Mouse (Mus musculus) CH12.LX (cell line): Measurements from ENCODE around the gene Slc31a1. TPM values are rescaled to one million over a fixed set of nuclear protein-coding genes. Genes with fewer than 3 reads are reported as not detected.

Experiments
- DNase-seq: peaks from one replicate; pipeline ENCODE4 v3.0.0-alpha.2; 2013; ENCODE audit errors: extremely low read depth
- H3K27ac ChIP-seq: 2 replicates; pipeline ENCODE4 v1.5.1; 2012; ENCODE audit warnings: low read depth, mild to moderate bottlenecking, control low read depth, moderate library complexity; ENCODE audit not compliant: insufficient read depth
- H3K27me3 ChIP-seq: replicated peaks from 2 replicates; pipeline ENCODE3; 2012; ENCODE audit warnings: inconsistent platforms
- H3K36me3 ChIP-seq, 2 experiments: replicated peaks in 1 of 2; 2 replicates each; pipeline versions ENCODE3 to v1.6.1; 2012; ENCODE audit warnings: inconsistent platforms in 1 of 2, low read length in 1 of 2, mild to moderate bottlenecking in 1 of 2, mixed read lengths in 1 of 2, moderate library complexity in 1 of 2; ENCODE audit not compliant: control insufficient read depth in 1 of 2, insufficient read depth in 1 of 2
- H3K4me1 ChIP-seq, 2 experiments: 2 replicates each; pipeline ENCODE4 v1.6.1; 2012; ENCODE audit warnings: inconsistent platforms in 1 of 2, moderate library complexity in 1 of 2; ENCODE audit not compliant: insufficient read depth in 2 of 2, control insufficient read depth in 1 of 2
- H3K4me2 ChIP-seq: 2 replicates; pipeline ENCODE4 v1.6.1; 2012; ENCODE audit warnings: low read depth, mild to moderate bottlenecking, control low read depth; ENCODE audit not compliant: poor library complexity, insufficient read depth, severe bottlenecking
- H3K4me3 ChIP-seq, 3 experiments: fragments of 150-350 bp in 1 of 3; sonication (generic) in 1 of 3; replicated peaks in 1 of 3; 2 replicates each; pipeline versions ENCODE3 to v1.5.1; 2011 to 2012; ENCODE audit warnings: low read depth in 2 of 3, low read length in 2 of 3, mild to moderate bottlenecking in 2 of 3, moderate library complexity in 2 of 3, control low read depth in 1 of 3, improper control_type of control experiment in 1 of 3, inconsistent platforms in 1 of 3, mixed read lengths in 1 of 3; ENCODE audit not compliant: poor library complexity in 1 of 3
- H3K79me2 ChIP-seq: replicated peaks from 2 replicates; pipeline ENCODE4 v1.6.1; 2012; ENCODE audit warnings: mild to moderate bottlenecking, moderate library complexity; ENCODE audit not compliant: control insufficient read depth, poor library complexity, insufficient read depth, severe bottlenecking; ENCODE audit errors: extremely low read depth
- H3K9ac ChIP-seq: 2 replicates; pipeline ENCODE4 v1.6.1; 2012; ENCODE audit warnings: low read depth, mild to moderate bottlenecking, control low read depth, moderate library complexity; ENCODE audit not compliant: insufficient read depth
- H3K9me3 ChIP-seq: replicated peaks from 2 replicates; pipeline ENCODE3; 2012; ENCODE audit warnings: low read length, inconsistent platforms, mixed read lengths
- BHLHE40 ChIP-seq: IDR thresholded peaks from 2 replicates; pipeline ENCODE4 v1.6.1; 2011; ENCODE audit warnings: mild to moderate bottlenecking, low read depth, low read length, improper control_type of control experiment
- CHD1 ChIP-seq: IDR thresholded peaks from 2 replicates; pipeline ENCODE4 v1.6.1; 2012; ENCODE audit warnings: low read depth, low read length, improper control_type of control experiment, inconsistent platforms
- E2F4 ChIP-seq: IDR thresholded peaks from 2 replicates; pipeline ENCODE4 v1.6.1; 2011; ENCODE audit warnings: low read depth, low read length, improper control_type of control experiment; ENCODE audit not compliant: insufficient replicate concordance
- ELF1 ChIP-seq: IDR thresholded peaks from 2 replicates; pipeline ENCODE4 v1.6.1; 2014; ENCODE audit warnings: low read depth, mild to moderate bottlenecking, inconsistent platforms, low read length, improper control_type of control experiment
- EP300 ChIP-seq: IDR thresholded peaks from 2 replicates; pipeline ENCODE4 v1.6.1; 2011; ENCODE audit warnings: low read length, improper control_type of control experiment
- ETS1 ChIP-seq: conservative IDR thresholded peaks from 2 replicates; pipeline ENCODE4 v1.6.1; 2012; ENCODE audit warnings: low read depth, mild to moderate bottlenecking, inconsistent platforms, low read length, improper control_type of control experiment, moderate library complexity
- GABPA ChIP-seq: IDR thresholded peaks from 2 replicates; pipeline ENCODE4 v1.6.1; 2012; ENCODE audit warnings: low read depth, low read length, improper control_type of control experiment, inconsistent platforms; ENCODE audit not compliant: insufficient replicate concordance
- HCFC1 ChIP-seq: IDR thresholded peaks from 2 replicates; pipeline ENCODE4 v1.6.1; 2012; ENCODE audit warnings: low read depth, mild to moderate bottlenecking, inconsistent platforms, low read length, improper control_type of control experiment
- IRF4 ChIP-seq: IDR thresholded peaks from 2 replicates; pipeline ENCODE4 v1.6.1; 2014; ENCODE audit warnings: low read depth, mild to moderate bottlenecking, inconsistent platforms, low read length, improper control_type of control experiment
- KAT2A ChIP-seq: IDR thresholded peaks from 2 replicates; pipeline ENCODE4 v1.6.1; 2012; ENCODE audit warnings: low read length, improper control_type of control experiment, inconsistent platforms; ENCODE audit not compliant: insufficient replicate concordance
- MAX ChIP-seq: IDR thresholded peaks from 2 replicates; pipeline ENCODE4 v1.6.1; 2011; ENCODE audit warnings: low read length, improper control_type of control experiment
- MAZ ChIP-seq: IDR thresholded peaks from 2 replicates; pipeline ENCODE4 v1.6.1; 2012; ENCODE audit warnings: low read depth, mild to moderate bottlenecking, inconsistent platforms, low read length, improper control_type of control experiment, moderate library complexity
- MEF2A ChIP-seq: IDR thresholded peaks from 2 replicates; pipeline ENCODE4 v1.6.1; 2014; ENCODE audit warnings: low read depth, mild to moderate bottlenecking, inconsistent platforms, low read length, improper control_type of control experiment, borderline replicate concordance
- MXI1 ChIP-seq: IDR thresholded peaks from 2 replicates; pipeline ENCODE4 v1.6.1; 2011; ENCODE audit warnings: mild to moderate bottlenecking, low read depth, low read length, improper control_type of control experiment
- MYC ChIP-seq: IDR thresholded peaks from 2 replicates; pipeline ENCODE4 v1.6.1; 2011; ENCODE audit warnings: low read depth, mild to moderate bottlenecking, improper control_type of control experiment, low read length
- NELFE ChIP-seq: IDR thresholded peaks from 2 replicates; pipeline ENCODE4 v1.6.1; 2011; ENCODE audit warnings: low read depth, low read length, improper control_type of control experiment
- NRF1 ChIP-seq: IDR thresholded peaks from 2 replicates; pipeline ENCODE4 v1.6.1; 2014; ENCODE audit warnings: low read depth, mild to moderate bottlenecking, inconsistent platforms, low read length, improper control_type of control experiment, moderate library complexity
- PAX5 ChIP-seq: IDR thresholded peaks from 2 replicates; pipeline ENCODE4 v1.6.1; 2012; ENCODE audit warnings: low read length, inconsistent platforms, mixed read lengths
- POLR2AphosphoS2 ChIP-seq: IDR thresholded peaks from 2 replicates; pipeline ENCODE4 v1.6.1; 2011; ENCODE audit warnings: low read depth, low read length, improper control_type of control experiment
- RAD21 ChIP-seq: IDR thresholded peaks from 2 replicates; pipeline ENCODE4 v1.6.1; 2011; ENCODE audit warnings: low read depth, mild to moderate bottlenecking, low read length, improper control_type of control experiment, moderate library complexity
- RCOR1 ChIP-seq: conservative IDR thresholded peaks from 2 replicates; pipeline ENCODE4 v1.6.1; 2012; ENCODE audit warnings: low read depth, mild to moderate bottlenecking, inconsistent platforms, low read length, improper control_type of control experiment
- SMC3 ChIP-seq: IDR thresholded peaks from 2 replicates; pipeline ENCODE4 v1.6.1; 2011; ENCODE audit warnings: low read depth, low read length, improper control_type of control experiment
- TBP ChIP-seq: conservative IDR thresholded peaks from 2 replicates; pipeline ENCODE4 v1.6.1; 2011; ENCODE audit warnings: low read depth, low read length, improper control_type of control experiment
- USF1 ChIP-seq: IDR thresholded peaks from 2 replicates; pipeline ENCODE4 v1.6.1; 2014; ENCODE audit warnings: low read depth, mild to moderate bottlenecking, inconsistent platforms, low read length, improper control_type of control experiment
- USF2 ChIP-seq: conservative IDR thresholded peaks from 2 replicates; pipeline ENCODE4 v1.6.1; 2011; ENCODE audit warnings: low read depth, low read length, improper control_type of control experiment
- ZMIZ1 ChIP-seq: IDR thresholded peaks from 2 replicates; pipeline ENCODE4 v1.6.1; 2012; ENCODE audit warnings: low read depth, mild to moderate bottlenecking, inconsistent platforms, low read length, improper control_type of control experiment
- dilution Hi-C: fragments of 300-500 bp; cut with MboI; formaldehyde crosslinking; loops from 2 replicates; pipeline ENCODE4 v1.14.3; 2020; ENCODE audit warnings: low sequenced_read_pairs; ENCODE audit not compliant: extremely low pct_unique_long_range_greater_than_20kb, extremely low pct_ligation_motif_present
- in situ Hi-C: fragments of 300-500 bp; cut with MboI; formaldehyde crosslinking; loops from 3 replicates; pipeline ENCODE4 v1.14.3; 2019; ENCODE audit warnings: low sequenced_read_pairs, low pct_ligation_motif_present, low pct_unique_long_range_greater_than_20kb, mixed read lengths
- polyA plus RNA-seq: library from polyadenylated mRNA; unstranded; fragments of >175 nt; gene quantifications from 2 replicates; pipeline ENCODE4 v1.2.1, GENCODE M21; 2012; ENCODE audit warnings: low read depth; ENCODE audit not compliant: insufficient read length
- total RNA-seq, 2 experiments: library from RNA; depleted of rRNA; stranded (reverse); fragments of 300-350 nt in 1 of 2; fragments of >200 nt in 1 of 2; gene quantifications; 2 replicates each; pipeline ENCODE4 v1.2.3; 2012 to 2014

Slc31a1 gene
- total and polyA plus RNA-seq, 3 experiments, result 14.0 to 32.5 (median 19.7) TPM

GRCm38 (mm10) chr4:62366291-62366690 is 5.8 kb downstream of the Slc31a1 start:
- Histone ChIP-seq H3K27ac (no peak overlapping the region), H3K27me3 (no peaks in the 10 kb centered on the region), H3K9ac (no peak overlapping the region), H3K36me3 (peaks cover 0 to 21% of the 10 kb centered on the region in 2 experiments), H3K4me3 (no peak overlapping the region), H3K9me3 (no peaks in the 10 kb centered on the region), H3K79me2 (peaks cover 8% of the 10 kb centered on the region; the same call in 1 of the 2 replicates), H3K4me1 (peaks cover 0 to 27% of the 10 kb centered on the region in 2 experiments; a peak in 2 of 4 replicates), H3K4me2 (no peak overlapping the region)
- TF ChIP-seq MXI1 (no peak), MAZ (no peak), SMC3 (no peak), MYC (no peak), CHD1 (no peak), ETS1 (no peak), USF1 (no peak), E2F4 (no peak), IRF4 (no peak), KAT2A (no peak), RAD21 (no peak), EP300 (no peak), MEF2A (no peak)
- in situ Hi-C loops (no loop called here), dilution Hi-C loops (no loop called here)
- DNase-seq, result no peak

GRCm38 (mm10) chr4:62367586-62367985 is 7.1 kb downstream of the Slc31a1 start:
- dilution Hi-C loops, result no loop called here
- H3K9me3 ChIP-seq, result no peaks in the 10 kb centered on the region
- peaks cover 0 to 24% of the 10 kb centered on the region in 2 experiments for H3K36me3 ChIP-seq
- H3K79me2 ChIP-seq, result peaks cover 2% of the 10 kb centered on the region; the same call in 1 of the 2 replicates
- H3K27ac ChIP-seq, result no peak overlapping the region
- no peak overlapping the region for H3K4me3 ChIP-seq
- no peak overlapping the region for H3K4me2 ChIP-seq
- H3K27me3 ChIP-seq, result no peaks in the 10 kb centered on the region
- in situ Hi-C loops, result no loop called here
- H3K9ac ChIP-seq, result no peak overlapping the region
- TF ChIP-seq MEF2A, result no peak
- no peak for TF ChIP-seq GABPA
- TF ChIP-seq BHLHE40, result no peak
- no peak for TF ChIP-seq TBP
- no peak for TF ChIP-seq USF2
- no peak for TF ChIP-seq NRF1
- no peak for TF ChIP-seq ELF1
- no peak for TF ChIP-seq NELFE
- no peak for TF ChIP-seq MYC
- no peak for TF ChIP-seq MAX
- TF ChIP-seq MAZ, result no peak
- no peak for TF ChIP-seq MXI1
- no peak for TF ChIP-seq HCFC1
- TF ChIP-seq RCOR1, result no peak
- TF ChIP-seq ETS1, result no peak
- no peak for TF ChIP-seq POLR2AphosphoS2
- no peak for TF ChIP-seq ZMIZ1
- no peak for TF ChIP-seq PAX5
- H3K4me1 ChIP-seq, result peaks cover 0 to 18% of the 10 kb centered on the region in 2 experiments; a peak in 2 of 4 replicates
- no peak for DNase-seq
